Mouse (Mus musculus) cerebellum, adult 8-10 months (tissue): Measurements from ENCODE around the gene Olfr679.
"Not testable (repeated sequence)": the region's sequence is repeated elsewhere in the genome, so short reads cannot be mapped to it uniquely, and the experiment has no call there.

Experiments
- DNase-seq: peaks from one replicate; pipeline ENCODE4 v3.0.0; 2022

Gene Olfr679

GRCm38 (mm10) chr7:105080905-105081304 is at the start of gene Olfr679:
TSS of gene Olfr679 (plus strand) at chr7:105081205.
- DNase-seq = no peak

- no peak for DNase-seq
Observed at GRCm38 (mm10) chr7:105032398-105032797, 48.6 kb upstream of the Olfr679 start, which contains the start of gene Olfr676. TSS of gene Olfr676 (plus strand) at chr7:105032698.

GRCm38 (mm10) chr7:105033836-105034235 is 47.2 kb upstream of the Olfr679 start:
- DNase-seq = not testable (repeated sequence)

GRCm38 (mm10) chr7:105058951-105059350 is 22.1 kb upstream of the Olfr679 start:
- no peak for DNase-seq

- no peak for DNase-seq
Observed at GRCm38 (mm10) chr7:105064175-105064574, 16.8 kb upstream of the Olfr679 start, which contains the start of gene Olfr678. TSS of gene Olfr678 (plus strand) at chr7:105064475.

- DNase-seq = not testable (repeated sequence)
Observed at GRCm38 (mm10) chr7:105092717-105093116, 11.7 kb downstream of the Olfr679 start, which contains the start of gene Olfr680-ps1. TSS of gene Olfr680-ps1 (minus strand) at chr7:105092817.

- DNase-seq = no peak
Observed at GRCm38 (mm10) chr7:105116536-105116935, 35.5 kb downstream of the Olfr679 start, which contains the start of gene Olfr681. TSS of gene Olfr681 (plus strand) at chr7:105116836.
